Comparison of ENCODE assay signal across 37 mouse cellular contexts in the genomic region with DNA sequence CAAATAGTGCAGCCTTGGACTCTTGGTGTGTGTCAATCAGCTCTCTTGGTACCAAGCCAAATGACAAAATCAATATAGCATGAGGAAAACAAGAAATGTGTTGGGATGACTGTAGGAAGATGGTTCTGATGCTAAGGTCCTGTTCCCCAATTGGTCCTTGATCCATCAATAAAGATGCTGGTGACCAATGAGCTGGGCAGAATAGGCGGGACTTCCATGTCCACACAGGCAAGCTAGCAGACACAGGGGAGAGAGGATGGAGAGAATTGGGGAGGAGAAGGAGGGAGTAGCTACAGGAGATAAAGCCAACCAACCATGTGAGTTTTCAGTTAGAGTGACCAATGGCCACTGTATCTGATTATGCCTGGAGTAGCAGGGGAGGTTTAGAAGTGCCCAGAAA. TPM values are rescaled to one million over a fixed set of nuclear protein-coding genes. Genes with fewer than 3 reads are reported as not detected.
"Had no signal": no experiment of that assay in that cellular context is flagged by ENCODE, and none has a peak within 500 bp of the region (broad histone marks: within the 10 kb centered on the region; RNA-seq: fewer than 3 reads in every experiment).

No protein-coding gene starts in this region.

- DNase-seq: gastrocnemius, adult 2 months; gastrocnemius, postnatal 10 days; gastrocnemius, postnatal 25 days; heart, adult 18-20 months; heart, postnatal 10 days; heart, postnatal 4 days; kidney, adult 18-20 months; kidney, adult 8-10 months; kidney, postnatal 10 days; kidney, postnatal 25 days; kidney, postnatal 4 days; left cerebral cortex, postnatal 4 days had no signal

- H3K36me3 ChIP-seq: heart, embryonic 10.5 days; heart, embryonic 12.5 days; hindbrain, embryonic 10.5 days; hindbrain, embryonic 12.5 days; intestine, embryonic 15.5 days; limb, embryonic 13.5 days; limb, embryonic 15.5 days had no signal

- H3K9ac ChIP-seq: heart, embryonic 12.5 days; hindbrain, embryonic 12.5 days; hindbrain, embryonic 14.5 days; intestine, embryonic 15.5 days; limb, embryonic 13.5 days; limb, embryonic 15.5 days; liver, embryonic 15.5 days had no signal

- H3K27me3 ChIP-seq: heart, embryonic 12.5 days; hindbrain, embryonic 12.5 days; limb, embryonic 13.5 days; limb, embryonic 15.5 days had no signal

- H3K4me2 ChIP-seq: heart, embryonic 12.5 days; hindbrain, embryonic 12.5 days; hindbrain, embryonic 14.5 days; intestine, embryonic 15.5 days; limb, embryonic 13.5 days; limb, embryonic 15.5 days; liver, embryonic 15.5 days had no signal

- H3K27ac ChIP-seq: gastrocnemius, adult 2 months; heart, embryonic 10.5 days; hindbrain, embryonic 10.5 days; hindbrain, embryonic 12.5 days; hindbrain, embryonic 14.5 days; intestine, embryonic 15.5 days; layer of hippocampus, adult 2 months; left cerebral cortex, adult 2 months; limb, embryonic 13.5 days; limb, embryonic 15.5 days; liver, embryonic 15.5 days had no signal

- H3K4me3 ChIP-seq: gastrocnemius, adult 2 months; heart, embryonic 10.5 days; heart, embryonic 12.5 days; hindbrain, embryonic 10.5 days; hindbrain, embryonic 12.5 days; intestine, embryonic 15.5 days; layer of hippocampus, adult 2 months; left cerebral cortex, adult 2 months; limb, embryonic 13.5 days; limb, embryonic 15.5 days; liver, embryonic 15.5 days had no signal

- ATAC-seq: hindbrain, embryonic 16.5 days; inflammation-experienced regulatory T-cells, adult 6 months; intestine, embryonic 15.5 days; intestine, postnatal 0 days had no signal

- H3K9me3 ChIP-seq: heart, embryonic 10.5 days; heart, embryonic 12.5 days; hindbrain, embryonic 10.5 days; hindbrain, embryonic 12.5 days; intestine, embryonic 15.5 days; limb, embryonic 15.5 days; liver, embryonic 15.5 days had no signal

- H3K4me1 ChIP-seq: hindbrain, embryonic 10.5 days; hindbrain, embryonic 12.5 days; intestine, embryonic 15.5 days; limb, embryonic 13.5 days; limb, embryonic 15.5 days had no signal

RNA-seq across cellular contexts. Expression of gene Apol8, which starts 10.5 kb away (rescaled TPM):
- total RNA-seq: granulocyte monocyte progenitor cell, adult 5-6 weeks; heart, adult 18-20 months; heart, adult 8-10 months; heart, postnatal 10 days; heart, postnatal 25 days had no signal
- polyA plus RNA-seq: heart, embryonic 14.5 days; hindbrain, embryonic 14.5 days; intestine, postnatal 0 days; kidney, embryonic 14.5 days; limb, embryonic 11.5 days; limb, embryonic 13.5 days had no signal

RNA-seq across cellular contexts. Expression of gene Apol9b, which starts 17.5 kb away (rescaled TPM):
- total RNA-seq: gastrocnemius, adult 2 months; gastrocnemius, postnatal 10 days; gastrocnemius, postnatal 25 days; gastrocnemius, postnatal 4 days; granulocyte monocyte progenitor cell, adult 5-6 weeks; heart, postnatal 10 days; heart, postnatal 25 days; layer of hippocampus, adult 2 months; layer of hippocampus, postnatal 10 days; layer of hippocampus, postnatal 25 days; left cerebral cortex, adult 2 months; left cerebral cortex, postnatal 25 days had no signal
- polyA plus RNA-seq: heart, embryonic 10.5 days; heart, embryonic 14.5 days; hindbrain, embryonic 10.5 days; hindbrain, embryonic 12.5 days; kidney, embryonic 14.5 days; limb, embryonic 11.5 days; limb, embryonic 13.5 days had no signal

RNA-seq across cellular contexts. Expression of gene Apol7e, which starts 47.7 kb away (rescaled TPM):
- total RNA-seq: gastrocnemius, adult 2 months; gastrocnemius, postnatal 10 days; heart, adult 8-10 months; heart, postnatal 25 days; layer of hippocampus, adult 2 months; layer of hippocampus, postnatal 10 days; layer of hippocampus, postnatal 25 days; left cerebral cortex, postnatal 4 days had no signal
- polyA plus RNA-seq: heart, embryonic 10.5 days; heart, embryonic 12.5 days; hindbrain, embryonic 10.5 days; hindbrain, embryonic 12.5 days; hindbrain, embryonic 14.5 days; hindbrain, embryonic 16.5 days; kidney, embryonic 14.5 days; kidney, embryonic 16.5 days; limb, embryonic 11.5 days; limb, embryonic 13.5 days had no signal
